Mouse (Mus musculus): Measurements from ENCODE around the gene Kcnma1.

Gene Kcnma1

GRCm38 (mm10) chr14:23848529-23849141 is 165.7 kb downstream of the Kcnma1 start:
- peak; percentile 24 for DNase-seq

- DNase-seq: no peak
Observed at GRCm38 (mm10) chr14:23846706-23847105, 167.6 kb downstream of the Kcnma1 start.

- DNase-seq: no peak
Observed at GRCm38 (mm10) chr14:23842025-23842424, 172.3 kb downstream of the Kcnma1 start.

- DNase-seq: no peak
Observed at GRCm38 (mm10) chr14:23839613-23840012, 174.7 kb downstream of the Kcnma1 start.

GRCm38 (mm10) chr14:23835387-23836111 is 178.7 kb downstream of the Kcnma1 start:
- peak; percentile 25 for DNase-seq

GRCm38 (mm10) chr14:23831284-23831683 is 183.0 kb downstream of the Kcnma1 start:
- DNase-seq: no peak

- DNase-seq: no peak
Observed at GRCm38 (mm10) chr14:23830316-23830715, 184.0 kb downstream of the Kcnma1 start.

- DNase-seq: no peak
Observed at GRCm38 (mm10) chr14:23828711-23829320, 185.5 kb downstream of the Kcnma1 start.

GRCm38 (mm10) chr14:23824937-23825336 is 189.4 kb downstream of the Kcnma1 start:
- no peak for DNase-seq

GRCm38 (mm10) chr14:23824267-23824666 is 190.0 kb downstream of the Kcnma1 start:
- no peak for DNase-seq

- DNase-seq: no peak
Observed at GRCm38 (mm10) chr14:23817585-23817984, 196.7 kb downstream of the Kcnma1 start.

GRCm38 (mm10) chr14:23810081-23810480 is 204.2 kb downstream of the Kcnma1 start:
- DNase-seq: no peak

GRCm38 (mm10) chr14:23809124-23809523 is 205.2 kb downstream of the Kcnma1 start:
- DNase-seq: no peak

GRCm38 (mm10) chr14:23806378-23806777 is 207.9 kb downstream of the Kcnma1 start:
- no peak for DNase-seq

- no peak for DNase-seq
Observed at GRCm38 (mm10) chr14:23796878-23797277, 217.4 kb downstream of the Kcnma1 start.

GRCm38 (mm10) chr14:23792674-23793073 is 221.6 kb downstream of the Kcnma1 start:
- DNase-seq: peak; percentile 29

- no peak for DNase-seq
Observed at GRCm38 (mm10) chr14:23792076-23792475, 222.2 kb downstream of the Kcnma1 start.

GRCm38 (mm10) chr14:23791261-23791691 is 223.0 kb downstream of the Kcnma1 start:
- DNase-seq: peak; percentile 76

GRCm38 (mm10) chr14:23786687-23787073 is 227.6 kb downstream of the Kcnma1 start:
- DNase-seq: no peak

GRCm38 (mm10) chr14:23785921-23786686 is 228.2 kb downstream of the Kcnma1 start:
- DNase-seq: no peak

- no peak for DNase-seq
Observed at GRCm38 (mm10) chr14:23782845-23783609, 231.3 kb downstream of the Kcnma1 start.

- peak; percentile 25 for DNase-seq
Observed at GRCm38 (mm10) chr14:23774542-23774941, 239.7 kb downstream of the Kcnma1 start.
